Mouse (Mus musculus) adrenal gland, postnatal 25 days (tissue): ENCODE data around the gene Fhl2. TPM values are rescaled to one million over a fixed set of nuclear protein-coding genes. Genes with fewer than 3 reads are reported as not detected.
"Not testable (repeated sequence)": the region's sequence is repeated elsewhere in the genome, so short reads cannot be mapped to it uniquely, and the experiment has no call there.

Source experiments
- DNase-seq: peaks from one replicate; pipeline ENCODE4 v3.0.0; 2021; ENCODE audit warnings: mixed read lengths
- total RNA-seq: library from RNA; stranded (reverse); gene quantifications from 2 replicates; pipeline ENCODE4 v1.2.3, GENCODE M21; 2021

Gene Fhl2
- total RNA-seq, 1 experiment from 2014 or later = 22.9 TPM

DNA sequence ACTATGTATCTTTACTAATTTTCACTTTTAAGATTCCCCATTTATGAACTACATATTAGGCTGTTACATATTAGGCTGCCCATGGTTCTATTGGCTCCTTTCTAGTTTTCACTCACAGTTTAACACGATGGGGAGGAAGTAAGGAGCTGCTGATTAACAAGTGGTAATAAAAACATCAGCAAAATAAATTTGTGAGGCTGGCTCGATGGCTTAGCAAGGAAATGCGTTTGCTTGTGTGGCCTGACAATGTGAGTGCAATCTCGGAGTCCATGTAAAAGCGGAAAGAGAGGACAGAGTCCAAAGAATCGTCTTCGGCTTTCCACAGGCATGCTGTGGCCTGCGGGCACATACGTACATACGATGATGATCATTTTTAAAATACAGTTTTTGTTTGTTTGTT is 4.3 kb downstream of the Fhl2 start:
- no peak for DNase-seq

DNA sequence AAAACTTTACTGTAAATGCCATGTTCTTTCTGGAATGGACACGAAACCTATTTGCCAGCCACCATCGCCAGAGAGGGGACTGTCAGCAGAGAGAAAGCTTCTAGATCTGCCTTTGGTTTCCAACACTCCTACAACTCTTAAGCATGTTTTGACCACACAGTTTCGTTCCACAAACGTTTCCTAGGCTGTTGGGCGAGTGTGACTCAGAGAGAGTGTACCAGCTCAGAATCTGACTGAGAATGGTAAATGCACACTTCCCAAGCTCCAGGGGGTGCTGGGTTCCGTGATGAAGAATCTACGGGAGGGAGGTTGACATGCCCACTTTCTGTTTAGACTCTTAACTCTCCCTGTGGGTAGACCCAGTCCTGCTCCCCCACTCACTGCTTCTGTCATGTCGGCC is 5.7 kb downstream of the Fhl2 start:
- DNase-seq = no peak

DNA sequence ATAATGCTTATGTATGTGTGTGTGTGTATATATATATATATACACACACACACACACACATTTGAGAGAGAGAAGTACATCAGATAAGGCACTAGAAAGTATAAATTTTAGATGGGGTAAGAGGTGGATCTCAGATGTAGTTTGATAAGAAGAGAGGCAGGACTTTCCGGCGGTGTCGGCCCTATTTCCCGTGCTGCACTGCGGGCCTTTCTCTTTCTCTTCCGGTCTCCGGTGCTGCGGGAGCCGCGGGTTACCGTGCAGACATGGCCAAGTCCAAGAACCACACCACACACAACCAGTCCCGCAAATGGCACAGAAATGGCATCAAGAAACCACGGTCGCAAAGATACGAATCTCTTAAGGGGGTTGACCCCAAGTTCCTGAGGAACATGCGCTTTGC is 7.9 kb downstream of the Fhl2 start:
- DNase-seq = not testable (repeated sequence)

DNA sequence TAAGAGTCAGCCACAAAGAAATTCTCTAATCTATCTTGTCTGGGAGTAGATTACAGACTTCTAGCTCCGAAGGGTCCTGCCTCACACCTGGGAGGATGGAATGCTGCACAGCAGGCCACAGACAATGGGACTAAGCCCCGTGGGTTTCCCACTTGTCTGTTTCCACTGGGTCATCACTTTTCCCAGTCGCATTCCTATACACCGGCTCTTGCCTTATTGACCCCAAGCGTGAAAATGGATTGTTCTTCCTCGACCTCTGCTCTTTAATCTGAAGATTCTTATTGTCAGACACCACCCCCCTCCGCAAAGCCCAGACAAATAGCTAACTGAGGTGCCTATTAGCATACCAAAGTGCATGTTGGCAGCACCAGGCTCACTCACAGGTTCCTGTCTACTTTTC is 10.4 kb downstream of the Fhl2 start:
- no peak for DNase-seq

DNA sequence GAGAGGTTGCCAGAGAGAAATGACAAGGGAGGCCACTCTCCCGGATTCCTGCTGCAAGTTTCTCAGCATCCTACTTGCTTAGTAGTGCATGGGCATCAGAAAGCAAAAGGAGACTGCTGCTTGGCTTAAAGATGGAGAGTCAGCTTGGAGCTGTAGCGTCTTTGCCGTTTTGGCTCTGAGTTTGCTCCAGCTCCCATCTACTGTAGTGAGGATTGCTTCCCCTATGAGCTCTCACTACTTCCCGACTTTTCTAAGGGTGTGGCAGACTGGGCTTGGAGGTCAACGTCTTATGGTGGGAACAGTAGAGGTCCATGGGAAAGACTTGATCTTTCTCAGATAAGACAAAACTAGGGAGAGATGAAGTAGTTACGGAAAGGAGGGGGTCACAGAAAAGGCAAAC is 15.9 kb downstream of the Fhl2 start:
- no peak for DNase-seq

DNA sequence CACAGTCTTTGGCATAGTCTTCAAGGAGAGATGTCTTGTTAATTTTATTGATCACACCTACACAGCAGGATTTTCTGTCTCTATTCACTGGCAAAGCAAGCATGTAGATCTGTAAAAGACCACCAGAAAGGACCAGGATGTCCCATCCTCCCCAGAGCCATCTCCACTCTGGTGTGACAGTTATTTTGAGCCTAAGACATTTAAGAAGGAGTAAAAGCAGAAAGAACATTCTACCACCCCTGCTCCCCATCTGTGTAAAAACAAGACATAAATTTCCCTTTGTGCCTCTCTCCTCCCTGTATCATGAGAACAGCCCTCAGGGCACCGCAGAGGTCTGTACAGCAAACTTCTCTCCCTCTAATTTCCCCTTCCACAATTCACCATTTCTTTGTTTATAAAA is 18.0 kb downstream of the Fhl2 start:
- no peak for DNase-seq

DNA sequence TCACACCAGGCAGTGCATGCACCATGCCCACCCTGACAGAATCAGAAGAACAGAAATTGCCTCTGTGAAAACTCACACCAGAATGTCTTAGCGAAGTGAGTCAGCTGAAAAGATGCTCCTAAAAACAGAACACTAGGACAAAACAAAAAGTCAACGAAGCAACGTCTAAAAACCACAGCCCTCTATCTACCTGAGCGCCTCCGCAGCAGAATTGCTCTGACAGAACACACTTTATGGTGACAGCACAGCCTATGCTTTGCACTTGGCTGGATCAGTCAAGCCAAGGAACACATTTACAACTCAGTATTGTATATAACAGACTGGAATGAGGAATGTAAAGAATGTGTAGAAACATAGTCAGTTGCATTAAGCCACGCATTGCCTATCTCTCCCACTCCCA is 18.4 kb downstream of the Fhl2 start:
- DNase-seq = no peak

DNA sequence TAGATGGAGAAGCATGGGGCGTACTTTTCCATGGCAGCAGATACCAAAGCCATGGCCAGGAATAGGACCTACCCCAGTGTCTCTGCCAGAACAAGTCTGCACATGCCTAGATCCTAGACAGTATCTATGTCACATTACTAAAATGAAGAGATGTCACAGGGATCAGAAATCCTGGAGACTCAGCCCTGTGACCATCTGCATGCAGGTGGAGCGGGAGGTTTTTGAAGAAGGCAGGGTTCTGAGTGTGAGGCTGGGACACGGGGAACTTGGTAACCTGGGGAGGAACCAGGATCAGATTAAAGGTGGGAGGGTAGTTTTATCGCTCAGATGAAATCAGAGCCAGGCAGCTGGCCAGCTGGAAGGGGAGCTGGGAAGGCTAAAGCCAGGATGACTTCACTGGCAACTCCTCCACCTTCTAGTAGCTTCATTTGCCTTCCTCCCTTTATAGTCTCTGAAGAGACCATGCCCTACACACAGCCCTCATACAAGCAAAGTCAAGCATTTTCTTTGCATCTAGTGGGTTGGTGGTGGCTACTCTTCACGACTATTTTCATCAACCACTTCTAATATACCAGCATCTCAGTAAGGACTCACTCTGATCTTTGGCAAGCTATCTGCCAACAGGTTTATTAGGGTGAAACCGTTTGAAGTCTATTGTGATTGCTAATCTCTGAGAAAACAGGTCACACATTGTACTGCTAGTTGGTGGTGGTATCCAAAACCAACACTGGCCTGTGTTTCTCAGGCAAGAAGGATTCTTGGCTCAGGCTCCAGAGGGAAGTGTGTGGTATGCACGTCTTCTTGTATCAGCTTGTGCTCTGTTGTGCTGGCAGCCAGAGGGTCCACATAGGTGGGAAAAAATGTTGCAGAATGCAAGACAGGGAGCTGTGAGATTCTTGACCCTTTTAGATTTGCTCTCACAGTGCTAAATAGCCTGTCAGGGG is 23.2 kb downstream of the Fhl2 start:
- DNase-seq = no peak

DNA sequence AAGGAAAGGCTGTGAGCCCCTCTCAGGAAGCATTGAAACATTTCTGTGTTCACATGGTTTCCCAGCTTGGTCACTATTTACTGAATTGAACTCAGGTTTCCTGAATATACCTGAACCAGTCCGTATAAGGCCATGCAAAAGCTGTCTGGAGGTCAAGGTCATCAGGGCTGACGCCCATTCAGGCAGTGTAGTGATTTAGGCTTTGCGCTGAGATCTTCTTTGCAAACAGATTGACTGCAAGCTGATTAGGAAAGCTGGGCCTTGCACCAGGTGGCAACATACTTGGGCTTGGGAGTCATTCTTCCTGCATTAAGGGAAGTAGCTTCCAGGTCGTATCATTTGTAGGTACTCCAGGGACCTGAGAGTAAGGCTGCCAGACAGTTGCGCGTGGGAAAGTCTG is 25.0 kb downstream of the Fhl2 start:
- no peak for DNase-seq

DNA sequence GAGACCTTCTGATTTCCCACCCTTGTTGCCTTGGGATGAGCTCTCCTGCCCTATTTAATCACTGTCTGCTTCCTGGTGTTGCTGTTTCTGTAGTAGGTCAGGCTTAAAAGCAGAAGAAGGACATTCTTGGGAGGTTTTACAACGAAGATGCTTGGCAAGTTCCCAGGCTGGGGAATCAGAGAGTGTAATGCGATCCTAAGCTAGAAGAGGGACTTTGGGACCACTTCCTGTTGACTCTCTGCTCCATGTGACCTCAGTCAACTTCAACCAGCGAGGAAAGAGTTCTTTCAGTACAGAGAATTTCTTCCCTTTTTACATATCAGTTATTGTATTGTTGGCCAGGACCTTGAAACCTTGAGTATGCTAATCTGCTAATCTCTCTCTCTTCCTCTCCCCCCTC is 25.7 kb downstream of the Fhl2 start:
- no peak for DNase-seq

DNA sequence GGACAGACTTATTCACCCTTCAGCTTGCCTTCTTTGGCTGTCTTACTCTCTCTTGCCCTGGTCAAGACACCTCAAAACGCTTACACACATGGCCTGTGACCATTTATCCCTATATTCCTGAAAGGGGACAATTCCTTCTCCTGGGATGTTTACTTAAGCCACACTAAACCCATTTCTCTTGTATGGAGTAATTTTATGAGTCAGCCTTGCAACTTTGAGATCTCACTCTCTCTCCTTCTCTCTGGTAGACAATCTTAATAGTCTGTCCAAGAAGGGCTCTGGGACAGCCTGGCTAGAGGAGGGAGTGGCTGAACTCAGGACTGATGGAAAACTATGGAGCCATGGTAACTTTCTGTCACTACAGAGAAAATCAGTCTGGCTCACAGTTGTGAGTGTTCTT is 27.1 kb downstream of the Fhl2 start:
- DNase-seq = no peak

DNA sequence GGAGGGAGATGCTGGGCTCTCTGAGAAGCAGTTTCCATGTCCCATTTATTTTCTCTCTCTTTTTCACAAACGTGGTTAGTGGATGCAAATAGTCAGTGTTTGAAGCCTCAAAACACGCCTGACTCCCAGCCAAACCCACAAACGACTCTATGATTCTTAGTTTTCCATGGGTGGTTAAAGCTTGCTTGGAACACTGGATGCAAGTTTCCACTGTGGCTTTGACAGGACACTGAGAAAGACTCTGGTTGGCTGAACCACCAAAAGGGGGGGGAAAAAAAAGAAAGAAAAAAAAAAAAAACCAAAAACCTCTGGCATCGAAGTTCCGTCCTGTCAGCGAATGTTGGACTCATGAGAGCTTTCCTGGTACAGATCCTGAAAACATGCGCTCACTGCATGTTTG is 27.6 kb downstream of the Fhl2 start:
- DNase-seq = no peak

DNA sequence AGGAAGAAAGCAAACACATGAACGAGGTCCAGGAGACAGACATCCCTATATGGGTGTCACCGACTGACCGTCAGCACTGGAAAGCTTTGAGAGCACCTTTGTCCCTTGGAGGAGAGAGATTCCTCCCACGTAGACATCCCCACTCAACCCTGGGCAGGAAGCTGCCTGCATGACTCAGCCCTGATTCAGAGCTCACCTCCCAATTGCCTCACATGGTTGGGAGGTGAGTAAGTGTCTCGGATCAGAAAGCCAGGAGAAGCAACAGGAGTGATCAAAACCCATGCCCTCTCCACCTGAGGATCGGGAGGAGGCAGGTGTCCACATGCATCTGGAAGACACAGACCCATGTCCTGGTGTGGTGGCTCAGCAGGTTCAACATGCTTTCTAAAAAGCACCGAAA is 28.2 kb downstream of the Fhl2 start:
- DNase-seq = no peak

DNA sequence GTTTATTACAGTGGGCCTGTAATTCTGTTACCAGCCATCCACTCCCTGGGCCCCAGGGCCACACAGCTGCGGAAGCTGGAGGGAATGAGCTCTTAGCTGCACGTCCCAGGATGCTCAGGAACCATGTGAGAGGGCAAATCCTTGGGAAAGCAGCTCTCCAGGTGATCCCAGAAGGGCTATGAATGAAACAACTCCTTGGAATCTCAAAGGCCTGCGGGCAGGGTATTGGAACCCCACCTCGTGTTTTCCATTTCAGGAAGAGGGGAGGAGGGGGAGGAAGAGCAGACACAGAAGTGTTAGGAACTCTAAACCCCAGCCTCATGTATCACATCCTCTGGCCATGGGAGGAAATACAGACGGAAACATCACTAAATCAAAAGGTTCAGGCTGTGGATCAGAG is 28.8 kb downstream of the Fhl2 start:
- no peak for DNase-seq

DNA sequence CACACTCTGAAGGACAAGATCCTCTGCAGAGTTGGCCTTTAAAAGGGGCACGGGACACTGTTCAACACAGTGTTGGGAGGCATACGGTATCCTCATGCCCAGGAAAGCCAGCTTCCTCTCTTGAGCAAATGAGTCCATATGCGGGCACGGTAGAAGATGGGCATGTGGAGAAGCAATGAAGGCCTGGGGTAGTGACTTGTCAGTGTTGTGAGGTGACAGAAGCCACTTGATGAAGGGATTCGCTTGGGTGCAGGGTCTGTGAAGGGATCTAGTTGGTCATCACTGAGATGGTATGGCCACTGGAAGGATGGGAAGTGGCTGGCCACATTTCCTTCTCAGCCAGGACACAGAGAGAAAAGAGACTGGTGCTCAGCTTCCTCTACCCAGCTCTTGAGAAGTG is 32.2 kb downstream of the Fhl2 start:
- DNase-seq = no peak

DNA sequence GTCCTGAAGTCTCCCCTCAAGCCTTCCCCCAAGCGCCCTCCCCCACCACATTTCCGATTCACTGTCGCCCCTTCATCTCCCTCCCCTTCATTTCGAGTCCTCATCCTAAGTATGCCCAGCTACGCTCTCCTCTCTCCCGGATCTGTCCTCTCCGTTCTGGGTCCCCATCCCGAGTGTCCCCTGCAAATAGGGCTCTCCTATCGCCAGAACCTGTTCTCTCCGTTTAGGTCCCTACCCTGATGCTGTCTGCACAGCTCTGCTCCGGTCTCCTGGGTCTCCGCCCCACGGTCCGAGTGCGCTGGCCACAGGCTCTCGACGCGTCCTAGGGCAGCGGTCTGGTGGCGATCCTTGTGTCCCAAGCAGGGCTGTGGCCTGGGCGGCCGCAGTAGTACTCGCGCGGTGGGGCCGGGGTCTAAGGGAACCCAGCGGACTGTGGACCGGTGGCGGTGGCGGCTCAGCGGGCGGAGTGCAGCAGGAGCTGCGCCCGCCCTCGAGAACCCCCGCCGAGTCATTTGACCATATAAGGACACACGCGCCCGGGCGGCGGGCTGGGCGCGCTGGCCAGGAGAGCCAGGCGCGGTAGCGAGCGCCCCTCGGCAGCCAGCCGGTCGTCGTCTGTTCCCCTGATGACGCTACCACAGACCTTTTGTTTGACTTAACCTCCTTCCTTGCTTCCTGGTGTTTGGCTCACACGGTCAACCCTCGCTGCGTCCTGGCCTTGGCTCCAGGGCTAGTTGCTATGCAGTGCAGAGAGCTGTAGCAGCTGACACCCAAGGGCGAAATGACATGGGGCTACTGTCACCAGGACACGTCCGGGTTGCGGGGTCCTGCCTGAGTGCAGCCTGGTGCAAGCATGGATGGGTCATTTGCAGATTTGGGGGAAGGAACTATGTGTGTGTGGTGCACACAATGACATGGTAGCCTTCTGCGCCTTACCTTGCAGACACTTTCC is 33.0 kb downstream of the Fhl2 start:
- peak; percentile 69 for DNase-seq

DNA sequence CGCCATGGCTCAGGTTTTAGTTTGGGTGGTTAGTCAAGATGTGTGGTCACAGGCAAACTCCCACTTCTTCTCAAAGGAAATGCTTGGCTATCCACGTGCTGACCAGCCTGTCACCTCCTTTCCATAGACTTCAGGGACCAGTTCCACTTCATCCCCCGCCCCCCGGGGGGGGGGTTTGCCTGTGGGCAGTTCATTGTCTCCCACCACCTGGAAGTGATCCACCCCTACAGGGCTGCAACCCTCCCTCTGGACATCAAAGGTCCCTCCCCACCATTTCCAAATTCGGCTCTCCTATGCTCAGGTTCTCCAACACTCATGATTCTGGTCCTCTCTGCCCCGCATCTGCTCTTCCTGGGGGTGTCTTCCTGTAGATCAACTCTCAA is 33.7 kb downstream of the Fhl2 start:
- no peak for DNase-seq

DNA sequence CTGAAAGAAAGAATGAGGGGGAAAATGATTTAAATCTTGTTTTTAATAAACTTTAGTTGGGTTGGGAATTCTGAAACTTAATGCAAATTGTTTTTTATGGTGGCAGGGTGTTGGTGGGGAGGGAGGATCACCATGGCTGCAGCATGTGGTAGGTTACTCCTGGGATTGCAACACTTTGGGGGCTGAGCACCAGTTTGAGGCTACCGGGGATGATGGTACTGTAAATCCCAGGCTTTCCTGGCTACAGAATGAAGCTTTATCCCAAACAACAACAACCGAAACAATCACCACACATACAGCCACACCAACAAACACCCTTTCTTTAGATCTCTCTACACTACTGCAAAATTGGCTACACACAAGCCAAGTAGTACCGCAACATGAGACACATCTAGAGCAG is 34.4 kb downstream of the Fhl2 start:
- no peak for DNase-seq

DNA sequence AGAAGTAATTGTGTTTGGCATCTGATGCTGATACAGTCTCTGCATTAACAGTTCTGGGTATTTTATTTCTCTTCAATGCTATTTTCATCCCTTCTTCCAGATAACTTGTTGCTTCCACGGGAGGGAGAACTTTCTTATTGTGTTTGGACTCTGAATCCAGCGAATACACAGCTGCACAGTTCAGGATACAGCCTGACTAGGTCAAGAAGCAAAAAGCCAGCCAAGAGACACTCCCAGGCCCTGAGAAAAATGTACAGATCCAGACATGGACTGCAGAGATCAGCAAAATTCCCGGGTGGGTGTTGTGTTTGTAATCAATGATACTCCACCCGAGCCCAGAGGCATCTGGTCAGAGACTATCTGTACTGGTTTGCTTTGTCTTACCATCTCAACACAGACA is 37.4 kb downstream of the Fhl2 start:
- DNase-seq = no peak

DNA sequence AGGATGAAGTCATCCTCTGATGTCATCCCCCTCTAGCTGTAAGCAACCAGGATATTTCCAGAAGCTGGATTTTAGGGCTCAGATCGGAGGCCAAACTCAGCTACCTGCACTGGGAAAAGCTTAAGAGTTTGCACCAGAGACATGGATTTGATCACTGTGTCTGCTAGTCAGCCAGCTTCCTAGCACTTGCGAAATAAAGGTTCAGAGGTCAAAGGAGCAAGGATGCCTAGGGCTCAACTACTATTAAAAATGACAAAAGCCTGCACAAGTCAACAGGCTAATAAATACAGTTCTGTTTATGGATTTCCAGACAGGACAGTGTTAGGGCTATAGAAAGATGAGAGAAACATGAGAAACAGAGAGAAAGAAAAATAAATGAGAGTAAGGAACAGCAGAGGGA is 38.9 kb downstream of the Fhl2 start:
- no peak for DNase-seq

DNA sequence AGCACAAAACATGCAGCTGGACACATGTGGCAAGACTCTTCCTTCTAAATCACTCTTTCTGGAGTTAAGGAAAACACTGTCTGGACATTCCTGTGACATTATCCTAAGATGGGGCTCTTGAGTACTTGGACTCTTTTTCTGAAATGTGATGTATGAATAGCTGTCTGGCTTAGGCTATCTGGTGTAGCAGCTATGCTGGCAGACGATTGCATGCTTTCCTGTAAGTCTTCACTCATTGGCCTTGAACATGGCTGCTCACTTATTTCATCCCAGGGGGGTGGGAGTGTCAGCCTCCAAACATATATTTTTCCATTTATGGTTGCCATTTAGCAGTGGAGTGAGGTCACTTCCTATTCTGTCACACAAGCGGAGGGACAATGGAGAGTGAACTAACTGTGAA is 42.3 kb downstream of the Fhl2 start:
- DNase-seq = no peak

DNA sequence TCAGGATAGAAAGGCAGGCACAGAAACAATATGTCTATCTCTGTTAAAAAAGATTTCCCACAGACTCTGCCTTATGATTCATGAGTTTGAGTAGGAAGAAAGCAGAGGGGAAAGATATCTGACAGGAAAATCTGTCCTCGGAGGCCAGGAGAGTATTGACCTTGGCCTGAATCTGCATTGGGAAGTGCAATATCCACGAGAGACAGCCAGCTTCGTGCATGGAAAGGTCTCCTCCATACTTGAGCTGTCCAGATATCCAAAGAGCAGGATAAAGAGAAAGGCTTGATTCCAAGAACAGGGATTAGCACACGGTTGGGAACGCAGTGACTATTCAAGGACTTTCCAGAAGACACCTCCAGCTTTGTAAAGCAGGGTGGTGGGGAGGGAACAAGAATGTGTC is 43.2 kb downstream of the Fhl2 start:
- no peak for DNase-seq

DNA sequence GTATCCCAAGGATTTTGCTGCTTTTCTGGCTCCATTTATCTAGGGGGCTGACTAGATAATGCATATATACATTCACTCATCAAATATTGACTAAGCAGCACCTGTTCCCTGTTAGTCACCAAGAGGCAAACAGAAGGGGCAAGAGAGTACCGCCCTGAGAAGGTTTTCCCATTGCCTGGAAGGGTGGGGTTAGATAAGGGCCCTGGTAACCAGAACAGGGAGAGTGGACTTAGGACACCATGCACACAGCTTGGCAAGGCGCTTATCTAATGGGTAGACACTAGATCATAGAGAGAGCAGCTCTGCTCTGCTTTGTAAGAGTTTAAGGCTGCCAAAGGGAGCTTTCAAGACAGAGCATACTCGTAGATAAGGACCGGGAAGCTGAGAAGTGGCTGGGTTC is 44.2 kb downstream of the Fhl2 start:
- no peak for DNase-seq
